Mouse (Mus musculus) liver, postnatal 0 days (tissue): ENCODE data around the gene Mus81.

Experiments used
- CTCF ChIP-seq: sonication (generic); IDR thresholded peaks from 2 replicates; pipeline ENCODE4 v1.5.1; 2016; ENCODE audit warnings: antibody characterized with exemption, low read depth
- EP300 ChIP-seq: IDR thresholded peaks from 2 replicates; pipeline ENCODE4 v1.6.1; 2016; ENCODE audit warnings: antibody characterized with exemption, low read depth, mild to moderate bottlenecking

DNA sequence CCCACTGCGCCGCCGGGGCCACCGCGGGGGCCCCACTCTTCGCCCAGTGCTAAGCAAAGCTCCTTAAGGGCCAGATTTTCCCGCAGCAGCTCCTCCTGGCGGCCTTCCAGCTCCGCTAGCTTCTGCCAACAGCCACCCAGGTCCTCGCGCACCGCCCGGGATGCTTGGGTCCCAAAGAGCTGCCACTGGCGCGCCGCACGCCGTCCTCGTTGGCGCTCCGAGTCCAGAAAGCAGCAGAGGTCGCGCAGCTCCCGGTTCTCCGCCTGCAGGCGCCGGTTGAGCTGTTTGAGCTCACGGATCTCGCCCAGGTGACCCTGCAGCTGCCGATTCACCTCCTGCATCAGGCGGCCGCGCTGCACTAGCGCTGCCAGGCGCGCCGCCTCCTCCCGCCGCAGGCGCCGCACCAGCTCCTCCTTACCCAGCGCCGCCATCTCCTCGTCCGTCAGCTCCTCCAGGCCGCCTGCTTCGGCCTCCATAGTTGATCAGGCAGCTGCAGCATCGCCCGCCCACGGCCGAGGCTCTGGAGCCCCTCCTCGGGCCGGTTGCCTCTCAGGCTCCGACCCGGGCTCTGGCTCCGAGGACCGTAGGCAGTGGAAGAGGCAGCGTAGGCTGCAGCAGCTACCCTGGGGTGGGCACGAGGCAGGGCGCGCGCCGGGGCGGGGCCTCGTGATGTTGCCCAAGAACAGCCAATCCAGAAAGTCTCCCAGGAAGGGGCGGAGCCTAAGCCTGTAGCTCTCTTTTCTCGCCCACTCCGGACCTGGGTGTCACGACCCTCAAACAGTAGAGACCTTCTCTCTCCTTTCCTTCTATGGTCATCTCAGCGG, 31.1 kb downstream of the Mus81 start:
- TF ChIP-seq CTCF (peak; percentile 23), EP300 (no peak)
